ENCODE assay signal across 8 mouse cellular contexts in genomic region chr11:119300986-119301385, GRCm38 (mm10). TPM values are rescaled to one million over a fixed set of nuclear protein-coding genes. Genes with fewer than 3 reads are reported as not detected.
A peak's percentile ranks its signal among the peaks of the same experiment; 100 is the strongest.
DNase-seq lines count a peak whose midpoint lies in the region; ATAC-seq and TF ChIP-seq lines count a peak whose summit lies in the region.
"Had no signal": no experiment of that assay in that cellular context is flagged by ENCODE, and none has a peak within 500 bp of the region (broad histone marks: within the 10 kb centered on the region; RNA-seq: fewer than 3 reads in every experiment).

No protein-coding gene starts in this region.

- H3K4me1 ChIP-seq in kidney, embryonic 16.5 days (ENCODE audit: insufficient read depth, low read length), result peaks cover 17% of the 10 kb centered on the region
- peaks cover 21% of the 10 kb centered on the region for H3K4me1 ChIP-seq in embryonic facial prominence, embryonic 15.5 days
- peaks cover 14% of the 10 kb centered on the region for H3K4me1 ChIP-seq in intestine, embryonic 16.5 days (ENCODE audit: control insufficient read depth, insufficient read depth, low read length)
- H3K4me1 ChIP-seq in midbrain, postnatal 0 days (ENCODE audit: insufficient read depth, low read length), result peaks cover 3% of the 10 kb centered on the region; the same call in 1 of the 2 replicates

- H3K27ac ChIP-seq in kidney, embryonic 16.5 days (ENCODE audit: low read length), result no peak overlapping the region
- no peak overlapping the region for H3K27ac ChIP-seq in embryonic facial prominence, embryonic 15.5 days (replicated peaks)
- H3K27ac ChIP-seq in intestine, embryonic 16.5 days (ENCODE audit: low read length), result no peak overlapping the region
- H3K27ac ChIP-seq in midbrain, postnatal 0 days (ENCODE audit: low read depth, low read length), result no peak overlapping the region

- ATAC-seq in kidney, embryonic 16.5 days (ENCODE audit: low FRiP score, low TSS enrichment), result no peak
- ATAC-seq in embryonic facial prominence, embryonic 15.5 days (ENCODE audit: insufficient number of reproducible peaks, low FRiP score, low TSS enrichment, low read depth), result no peak
- ATAC-seq in intestine, embryonic 16.5 days, result no peak
- ATAC-seq in midbrain, postnatal 0 days (ENCODE audit: low FRiP score), result no peak

- H3K27me3 ChIP-seq in kidney, embryonic 16.5 days (ENCODE audit: insufficient read depth, low read length), result no peaks in the 10 kb centered on the region
- H3K27me3 ChIP-seq in embryonic facial prominence, embryonic 15.5 days, result no peaks in the 10 kb centered on the region
- no peaks in the 10 kb centered on the region for H3K27me3 ChIP-seq in intestine, embryonic 16.5 days (replicated peaks; ENCODE audit: control insufficient read depth, insufficient read depth, low read length)
- H3K27me3 ChIP-seq in midbrain, postnatal 0 days (ENCODE audit: insufficient read depth, low read length), result no peaks in the 10 kb centered on the region

- WGBS in kidney, embryonic 16.5 days, result 25% methylated on average over 2 of the region's 2 CpGs
- 28% methylated on average over 2 of the region's 2 CpGs for WGBS in embryonic facial prominence, embryonic 15.5 days
- 18% methylated on average over 2 of the region's 2 CpGs for WGBS in intestine, embryonic 16.5 days
- WGBS in midbrain, postnatal 0 days, result 36% methylated on average over 2 of the region's 2 CpGs

- no peak for TF ChIP-seq CTCF in midbrain, postnatal 0 days (IDR thresholded peaks at IDR 0.05)

- H3K36me3 ChIP-seq in kidney, embryonic 16.5 days (ENCODE audit: insufficient read depth, low read length), result peaks cover 19% of the 10 kb centered on the region
- H3K36me3 ChIP-seq in embryonic facial prominence, embryonic 15.5 days, result peaks cover 21% of the 10 kb centered on the region
- H3K36me3 ChIP-seq in intestine, embryonic 16.5 days (ENCODE audit: control insufficient read depth, insufficient read depth, low read length), result peaks cover 3% of the 10 kb centered on the region; the same call in 1 of the 2 replicates
- peaks cover 11% of the 10 kb centered on the region for H3K36me3 ChIP-seq in midbrain, postnatal 0 days (ENCODE audit: insufficient read depth, low read length)

- H3K9me3 ChIP-seq in kidney, embryonic 16.5 days (ENCODE audit: low read length), result no peaks in the 10 kb centered on the region
- no peaks in the 10 kb centered on the region for H3K9me3 ChIP-seq in embryonic facial prominence, embryonic 15.5 days (replicated peaks)
- H3K9me3 ChIP-seq in intestine, embryonic 16.5 days (ENCODE audit: control insufficient read depth, low read length), result no peaks in the 10 kb centered on the region
- no peaks in the 10 kb centered on the region for H3K9me3 ChIP-seq in midbrain, postnatal 0 days (ENCODE audit: low read length)

- no peak overlapping the region for H3K4me3 ChIP-seq in kidney, embryonic 16.5 days (ENCODE audit: low read length)
- H3K4me3 ChIP-seq in embryonic facial prominence, embryonic 15.5 days (replicated peaks), result no peak overlapping the region
- H3K4me3 ChIP-seq in intestine, embryonic 16.5 days (ENCODE audit: low read length), result no peak overlapping the region
- H3K4me3 ChIP-seq in midbrain, postnatal 0 days (ENCODE audit: low read depth, low read length), result peak overlapping the region; percentile 93

- no peak for DNase-seq in kidney, postnatal 36 days
- no peak for DNase-seq in midbrain, postnatal 0 days (ENCODE audit: low spot score)
- DNase-seq in right cerebral cortex, postnatal 25 days, result no peak
- DNase-seq in right cerebral cortex, postnatal 10 days (ENCODE audit: low spot score in 2 of 2), result no peak
- DNase-seq: kidney, adult 9 months had no signal

- H3K4me2 ChIP-seq in kidney, embryonic 16.5 days (replicated peaks; ENCODE audit: low read depth, low read length), result 0 out of 2 replicates have a peak overlapping the region, but pooled peaks have one; percentile 91
- peak overlapping the region; percentile 81; the same call in 1 of the 2 replicates for H3K4me2 ChIP-seq in embryonic facial prominence, embryonic 15.5 days (replicated peaks)
- H3K4me2 ChIP-seq in intestine, embryonic 16.5 days (ENCODE audit: low read depth, low read length), result peak overlapping the region; percentile 87; the same call in 1 of the 2 replicates
- peak overlapping the region; percentile 70 for H3K4me2 ChIP-seq in midbrain, postnatal 0 days (ENCODE audit: low read depth, low read length, poor library complexity, severe bottlenecking)

- no peak overlapping the region for H3K9ac ChIP-seq in kidney, embryonic 16.5 days (replicated peaks; ENCODE audit: low read length)
- H3K9ac ChIP-seq in embryonic facial prominence, embryonic 15.5 days, result no peak overlapping the region
- H3K9ac ChIP-seq in intestine, embryonic 16.5 days (ENCODE audit: low read depth, low read length), result peak overlapping the region; percentile 76; the same call in 1 of the 2 replicates
- no peak overlapping the region for H3K9ac ChIP-seq in midbrain, postnatal 0 days (replicated peaks; ENCODE audit: low read length, poor library complexity, severe bottlenecking)

RNA-seq across cellular contexts. Expression of gene Eif4a3, which starts 1.1 kb away (rescaled TPM):
- 381 and 389 TPM in 2 replicates for polyA plus RNA-seq in kidney, embryonic 16.5 days (2015; fragmentation: Nextera tagmentation; extraction: Ambion mirVana)
- polyA plus RNA-seq in embryonic facial prominence, embryonic 15.5 days (2015; fragmentation: Nextera tagmentation; extraction: Ambion mirVana), result 329 and 338 TPM in 2 replicates
- 306 and 335 TPM in 2 replicates for polyA plus RNA-seq in intestine, embryonic 16.5 days (2015; fragmentation: Nextera tagmentation; extraction: Ambion mirVana)
- total RNA-seq in midbrain, postnatal 0 days (2014; rRNA removed), result 132 and 169 TPM in 2 replicates
- 229 and 237 TPM in 2 replicates for polyA plus RNA-seq in midbrain, postnatal 0 days (2015; fragmentation: Nextera tagmentation; extraction: Ambion mirVana)

RNA-seq across cellular contexts. Expression of gene Card14, which starts 6.6 kb away (rescaled TPM):
- 0.36 and 0.52 TPM in 2 replicates for polyA plus RNA-seq in kidney, embryonic 16.5 days (2015; fragmentation: Nextera tagmentation; extraction: Ambion mirVana)
- polyA plus RNA-seq in embryonic facial prominence, embryonic 15.5 days (2015; fragmentation: Nextera tagmentation; extraction: Ambion mirVana), result 4.0 and 4.3 TPM in 2 replicates
- 8.5 and 10.5 TPM in 2 replicates for polyA plus RNA-seq in intestine, embryonic 16.5 days (2015; fragmentation: Nextera tagmentation; extraction: Ambion mirVana)
- 0.77 and 1.8 TPM in 2 replicates for total RNA-seq in midbrain, postnatal 0 days (2014; rRNA removed)
- 0.59 and 0.67 TPM in 2 replicates for polyA plus RNA-seq in midbrain, postnatal 0 days (2015; fragmentation: Nextera tagmentation; extraction: Ambion mirVana)

RNA-seq across cellular contexts. Expression of gene Gaa, which starts 33.3 kb away (rescaled TPM):
- 80.7 and 82.6 TPM in 2 replicates for polyA plus RNA-seq in kidney, embryonic 16.5 days (2015; fragmentation: Nextera tagmentation; extraction: Ambion mirVana)
- 81.4 and 90.1 TPM in 2 replicates for polyA plus RNA-seq in embryonic facial prominence, embryonic 15.5 days (2015; fragmentation: Nextera tagmentation; extraction: Ambion mirVana)
- 90.5 and 99.0 TPM in 2 replicates for polyA plus RNA-seq in intestine, embryonic 16.5 days (2015; fragmentation: Nextera tagmentation; extraction: Ambion mirVana)
- total RNA-seq in midbrain, postnatal 0 days (2014; rRNA removed), result 186 and 222 TPM in 2 replicates
- polyA plus RNA-seq in midbrain, postnatal 0 days (2015; fragmentation: Nextera tagmentation; extraction: Ambion mirVana), result 154 and 158 TPM in 2 replicates

RNA-seq across cellular contexts. Expression of gene Sgsh, which starts 54.4 kb away (rescaled TPM):
- 8.3 and 8.7 TPM in 2 replicates for polyA plus RNA-seq in kidney, embryonic 16.5 days (2015; fragmentation: Nextera tagmentation; extraction: Ambion mirVana)
- polyA plus RNA-seq in embryonic facial prominence, embryonic 15.5 days (2015; fragmentation: Nextera tagmentation; extraction: Ambion mirVana), result 6.5 and 6.7 TPM in 2 replicates
- polyA plus RNA-seq in intestine, embryonic 16.5 days (2015; fragmentation: Nextera tagmentation; extraction: Ambion mirVana), result 8.2 and 8.3 TPM in 2 replicates
- 5.4 and 7.3 TPM in 2 replicates for total RNA-seq in midbrain, postnatal 0 days (2014; rRNA removed)
- polyA plus RNA-seq in midbrain, postnatal 0 days (2015; fragmentation: Nextera tagmentation; extraction: Ambion mirVana), result 5.2 and 5.4 TPM in 2 replicates

RNA-seq across cellular contexts. Expression of gene Slc26a11, which starts 54.4 kb away (rescaled TPM):
- 11.3 and 12.5 TPM in 2 replicates for polyA plus RNA-seq in kidney, embryonic 16.5 days (2015; fragmentation: Nextera tagmentation; extraction: Ambion mirVana)
- polyA plus RNA-seq in embryonic facial prominence, embryonic 15.5 days (2015; fragmentation: Nextera tagmentation; extraction: Ambion mirVana), result 10.8 and 11.7 TPM in 2 replicates
- 9.0 and 10.5 TPM in 2 replicates for polyA plus RNA-seq in intestine, embryonic 16.5 days (2015; fragmentation: Nextera tagmentation; extraction: Ambion mirVana)
- 8.3 and 9.0 TPM in 2 replicates for total RNA-seq in midbrain, postnatal 0 days (2014; rRNA removed)
- 7.0 and 7.6 TPM in 2 replicates for polyA plus RNA-seq in midbrain, postnatal 0 days (2015; fragmentation: Nextera tagmentation; extraction: Ambion mirVana)
